In genomic region chr4:139198004-139198689, GRCm38 (mm10) we compare ENCODE assay signal across 8 mouse cellular contexts. TPM values are rescaled to one million over a fixed set of nuclear protein-coding genes. Genes with fewer than 3 reads are reported as not detected.
A peak's percentile ranks its signal among the peaks of the same experiment; 100 is the strongest.
DNase-seq lines count a peak whose midpoint lies in the region; ATAC-seq and TF ChIP-seq lines count a peak whose summit lies in the region.
"Had no signal": no experiment of that assay in that cellular context is flagged by ENCODE, and none has a peak within 500 bp of the region (broad histone marks: within the 10 kb centered on the region; RNA-seq: fewer than 3 reads in every experiment).

No protein-coding gene starts in this region.

- peak; percentile 71 for DNase-seq in CD4-positive helper T cell, adult 2 months (ENCODE audit: low read depth, low spot score)
- DNase-seq in heart, embryonic 10.5 days (ENCODE audit: low spot score) = no peak
- peak; percentile 81 for DNase-seq in kidney, postnatal 14 days
- no peak for DNase-seq in right cerebral cortex, postnatal 25 days
- DNase-seq in left cerebral cortex, postnatal 36 days (ENCODE audit: low spot score in 2 of 2) = no peak

- TF ChIP-seq CTCF in E14TG2a.4 (conservative IDR thresholded peaks at IDR 0.05; ENCODE audit: low read length) = no peak

- 61% methylated on average over 9 of the region's 9 CpGs for WGBS in heart, embryonic 10.5 days

- H3K36me3 ChIP-seq in E14TG2a.4 (ENCODE audit: insufficient read depth, low read length) = peaks cover 69% of the 10 kb centered on the region
- peaks cover 14% of the 10 kb centered on the region for H3K36me3 ChIP-seq in heart, embryonic 10.5 days

- H3K4me1 ChIP-seq in E14TG2a.4 (replicated peaks; ENCODE audit: low read depth, low read length) = peaks cover 97% of the 10 kb centered on the region
- H3K4me1 ChIP-seq in heart, embryonic 10.5 days = peaks cover 88% of the 10 kb centered on the region

- no peaks in the 10 kb centered on the region for H3K9me3 ChIP-seq in E14TG2a.4 (ENCODE audit: low read length)
- H3K9me3 ChIP-seq in heart, embryonic 10.5 days = no peaks in the 10 kb centered on the region
- H3K9me3 ChIP-seq: embryonic facial prominence, embryonic 15.5 days had no signal

- intact Hi-C loops in left cerebral cortex, postnatal 36 days (cut with DNase I) = no loop called here

- no peaks in the 10 kb centered on the region for H3K27me3 ChIP-seq in E14TG2a.4 (ENCODE audit: insufficient read depth, low read length)
- no peaks in the 10 kb centered on the region for H3K27me3 ChIP-seq in heart, embryonic 10.5 days (ENCODE audit: insufficient read depth, poor library complexity, severe bottlenecking)
- H3K27me3 ChIP-seq: embryonic facial prominence, embryonic 15.5 days had no signal

- H3K27ac ChIP-seq in heart, embryonic 10.5 days = peak overlapping the region; percentile 38

- H3K4me3 ChIP-seq in E14TG2a.4 (replicated peaks; ENCODE audit: low read length) = peak overlapping the region; percentile 68
- no peak overlapping the region for H3K4me3 ChIP-seq in heart, embryonic 10.5 days
- H3K4me3 ChIP-seq: embryonic facial prominence, embryonic 15.5 days had no signal

- peak; percentile 25 for ATAC-seq in megakaryocyte progenitor cell, adult 5-6 weeks (replicated peaks; ENCODE audit: poor library complexity)

RNA-seq across cellular contexts. Expression of gene Capzb, which starts 5.4 kb away (rescaled TPM):
- polyA plus RNA-seq in heart, embryonic 10.5 days (2016; fragmentation: Nextera tagmentation; extraction: Ambion mirVana) = 450 and 452 TPM in 2 replicates
- 409 and 415 TPM in 2 replicates for total RNA-seq in megakaryocyte progenitor cell, adult 5-6 weeks (2015)
- 139 and 157 TPM in 2 replicates for total RNA-seq in megakaryocyte progenitor cell, adult 5-6 weeks (2017)
- total RNA-seq in left cerebral cortex, postnatal 36 days (2021) = 100 to 1,000 TPM; 343 to 354 TPM

Comparison
In these comparisons a context has a peak if more than half of its experiments do, and no peak if none do; other contexts are left out.
1. DNase-seq: peak in CD4-positive helper T cell, adult 2 months (single experiment) and kidney, postnatal 14 days (single experiment); none in heart, embryonic 10.5 days (single experiment), right cerebral cortex, postnatal 25 days (single experiment) and left cerebral cortex, postnatal 36 days (0 of 2).